Mouse (Mus musculus): ENCODE results near the gene Usp37.

- TF ChIP-seq CTCF (IDR thresholded peaks at IDR 0.05; ENCODE audit: low read depth, low read length) (no peak), POLR2A (IDR thresholded peaks at IDR 0.05; ENCODE audit: extremely low read depth, insufficient read depth, low read length) (no peak)
Measured at GRCm38 (mm10) chr1:74538650-74539049, 5.4 kb downstream of the Usp37 start.

Measured in liver, adult 2 months (tissue).